Mouse (Mus musculus): ENCODE data around the gene Fau. TPM values are rescaled to one million over a fixed set of nuclear protein-coding genes. Genes with fewer than 3 reads are reported as not detected.
A peak's percentile ranks its signal among the peaks of the same experiment; 100 is the strongest.

Fau gene
- polyA plus RNA-seq, 2 experiments from 2014 or later: 2,454 to 3,437 TPM

GRCm38 (mm10) chr19:6076564-6077393, 19.1 kb downstream of the Fau start, which contains the start of gene Vps51:
Gene Vps51, minus strand, starts transcription at chr19:6077231.
- ATAC-seq: peak; percentile 93

GRCm38 (mm10) chr19:6079983-6080480, 22.4 kb downstream of the Fau start, which contains the start of gene Tmem262:
Gene Tmem262, plus strand, starts transcription at chr19:6080033.
- ATAC-seq: no peak

- no peak for ATAC-seq
Measured at GRCm38 (mm10) chr19:6082156-6082555, 24.5 kb downstream of the Fau start, which contains the start of gene Gm28374. Gene Gm28374, minus strand, starts transcription at chr19:6082256.

GRCm38 (mm10) chr19:6084478-6085248, 27.0 kb downstream of the Fau start, which contains the start of the genes Zfpl1 and Cdca5:
Gene Zfpl1, minus strand, starts transcription at chr19:6084956.
Gene Cdca5, plus strand, starts transcription at chr19:6084983.
- peak; percentile 88 for ATAC-seq

- peak; percentile 86 for ATAC-seq
Measured at GRCm38 (mm10) chr19:6085417-6085879, 27.8 kb downstream of the Fau start.

- ATAC-seq: no peak
Measured at GRCm38 (mm10) chr19:6088841-6089240, 31.2 kb downstream of the Fau start.

GRCm38 (mm10) chr19:6094119-6094518, 36.5 kb downstream of the Fau start, which contains the start of gene AC131692.1:
Gene AC131692.1, plus strand, starts transcription at chr19:6094419.
- no peak for ATAC-seq

- no peak for ATAC-seq
Measured at GRCm38 (mm10) chr19:6097847-6098246, 40.2 kb downstream of the Fau start.

- ATAC-seq: no peak
Measured at GRCm38 (mm10) chr19:6101186-6101585, 43.5 kb downstream of the Fau start.

- no peak for ATAC-seq
Measured at GRCm38 (mm10) chr19:6102169-6102853, 44.7 kb downstream of the Fau start.

GRCm38 (mm10) chr19:6104476-6104875, 46.8 kb downstream of the Fau start:
- no peak for ATAC-seq

- no peak for ATAC-seq
Measured at GRCm38 (mm10) chr19:6105586-6105985, 47.9 kb downstream of the Fau start, which contains the start of gene Naaladl1. Gene Naaladl1, plus strand, starts transcription at chr19:6105782.

Other genes starting within 250 kb of the Fau start
- gene Frmd8, start 182.6 kb upstream of the Fau start, polyA plus RNA-seq (2017; shearing (Covaris generic)): 10 to 100 TPM; 70.6 to 78.6 TPM
- 10 to 100 TPM; 43.3 to 60.2 TPM for gene Slc25a45, start 180.0 kb upstream of the Fau start, polyA plus RNA-seq (2017; shearing (Covaris generic))
- gene Tigd3, start 163.7 kb upstream of the Fau start, polyA plus RNA-seq (2017; shearing (Covaris generic)): under 1 TPM; 0.29 to 0.58 TPM
- gene Dpf2, start 144.8 kb upstream of the Fau start, polyA plus RNA-seq (2017; shearing (Covaris generic)): 100 to 1,000 TPM; 123 to 178 TPM
- under 1 TPM in 1 of 2 experiments, not detected in 1; 0.25 TPM for gene Cdc42ep2, start 133.0 kb upstream of the Fau start, polyA plus RNA-seq (2017; shearing (Covaris generic))
- 10 to 100 TPM; 16.5 to 17.5 TPM for gene Pola2, start 93.6 kb upstream of the Fau start, polyA plus RNA-seq (2017; shearing (Covaris generic))
- gene Slc22a20, start 71.7 kb upstream of the Fau start, polyA plus RNA-seq (2017; shearing (Covaris generic)): not detected
- 10 to 100 TPM; 48.8 to 56.7 TPM for gene Capn1, start 41.9 kb upstream of the Fau start, polyA plus RNA-seq (2017; shearing (Covaris generic))
- 10 to 100 TPM; 12.2 to 15.7 TPM for gene Syvn1, start 11.3 kb upstream of the Fau start, polyA plus RNA-seq (2017; shearing (Covaris generic))
- gene Mrpl49, start 59 bp upstream of the Fau start, polyA plus RNA-seq (2017; shearing (Covaris generic)): 10 to 100 TPM; 31.3 to 38.5 TPM
- gene Znhit2, start 3.3 kb downstream of the Fau start, polyA plus RNA-seq (2017; shearing (Covaris generic)): 10 to 100 TPM; 10.3 to 11.0 TPM
- 1 to 10 TPM; 5.4 to 9.2 TPM for gene Tm7sf2, start 10.5 kb downstream of the Fau start, polyA plus RNA-seq (2017; shearing (Covaris generic))
- 10 to 100 TPM; 34.1 to 34.6 TPM for gene Vps51, start 19.4 kb downstream of the Fau start, polyA plus RNA-seq (2017; shearing (Covaris generic))
- not detected for gene Tmem262, start 22.2 kb downstream of the Fau start, polyA plus RNA-seq (2017; shearing (Covaris generic))
- gene Gm28374, start 24.4 kb downstream of the Fau start, polyA plus RNA-seq (2017; shearing (Covaris generic)): under 1 TPM in 1 of 2 experiments, not detected in 1; 0.69 TPM
- 10 to 100 TPM; 26.9 to 43.8 TPM for gene Zfpl1, start 27.1 kb downstream of the Fau start, polyA plus RNA-seq (2017; shearing (Covaris generic))
- 1 to 10 TPM; 6.7 to 9.3 TPM for gene Cdca5, start 27.1 kb downstream of the Fau start, polyA plus RNA-seq (2017; shearing (Covaris generic))
- gene AC131692.1, start 36.6 kb downstream of the Fau start, polyA plus RNA-seq (2017; shearing (Covaris generic)): not detected
- gene Naaladl1, start 47.9 kb downstream of the Fau start, polyA plus RNA-seq (2017; shearing (Covaris generic)): not detected
- 1 to 10 TPM; 2.5 to 2.6 TPM for gene Sac3d1, start 60.8 kb downstream of the Fau start, polyA plus RNA-seq (2017; shearing (Covaris generic))
- gene Snx15, start 70.5 kb downstream of the Fau start, polyA plus RNA-seq (2017; shearing (Covaris generic)): 10 to 100 TPM; 17.4 to 25.2 TPM
- gene Batf2, start 83.1 kb downstream of the Fau start, polyA plus RNA-seq (2017; shearing (Covaris generic)): not detected
- gene Arl2, start 83.7 kb downstream of the Fau start, polyA plus RNA-seq (2017; shearing (Covaris generic)): 10 to 100 TPM; 16.9 to 20.1 TPM
- under 1 TPM in 1 of 2 experiments, not detected in 1; 0.60 TPM for gene Majin, start 126.5 kb downstream of the Fau start, polyA plus RNA-seq (2017; shearing (Covaris generic))
- gene Gpha2, start 168.5 kb downstream of the Fau start, polyA plus RNA-seq (2017; shearing (Covaris generic)): not detected
- 1 to 10 TPM; 1.4 to 1.5 TPM for gene Ppp2r5b, start 178.0 kb downstream of the Fau start, polyA plus RNA-seq (2017; shearing (Covaris generic))
- 10 to 100 TPM in 1 of 2 experiments, 1 to 10 TPM in 1; 7.4 to 17.2 TPM for gene Atg2a, start 183.8 kb downstream of the Fau start, polyA plus RNA-seq (2017; shearing (Covaris generic))
- 10 to 100 TPM; 11.0 to 15.2 TPM for gene Ehd1, start 218.9 kb downstream of the Fau start, polyA plus RNA-seq (2017; shearing (Covaris generic))
- under 1 TPM; 0.11 to 0.17 TPM for gene Cdc42bpg, start 248.6 kb downstream of the Fau start, polyA plus RNA-seq (2017; shearing (Covaris generic))

All from activated CD4-positive, CD25-positive, alpha-beta regulatory T cell, adult 4 months (primary cell).